Mouse (Mus musculus): ENCODE data around the gene Ptgdr. TPM values are rescaled to one million over a fixed set of nuclear protein-coding genes. Genes with fewer than 3 reads are reported as not detected.
"Not testable (repeated sequence)": the region's sequence is repeated elsewhere in the genome, so short reads cannot be mapped to it uniquely, and the experiment has no call there.

The Ptgdr gene
- polyA plus RNA-seq (2015; fragmentation: Nextera tagmentation; extraction: Ambion mirVana): 0.09 and 0.47 TPM in 2 replicates

DNA sequence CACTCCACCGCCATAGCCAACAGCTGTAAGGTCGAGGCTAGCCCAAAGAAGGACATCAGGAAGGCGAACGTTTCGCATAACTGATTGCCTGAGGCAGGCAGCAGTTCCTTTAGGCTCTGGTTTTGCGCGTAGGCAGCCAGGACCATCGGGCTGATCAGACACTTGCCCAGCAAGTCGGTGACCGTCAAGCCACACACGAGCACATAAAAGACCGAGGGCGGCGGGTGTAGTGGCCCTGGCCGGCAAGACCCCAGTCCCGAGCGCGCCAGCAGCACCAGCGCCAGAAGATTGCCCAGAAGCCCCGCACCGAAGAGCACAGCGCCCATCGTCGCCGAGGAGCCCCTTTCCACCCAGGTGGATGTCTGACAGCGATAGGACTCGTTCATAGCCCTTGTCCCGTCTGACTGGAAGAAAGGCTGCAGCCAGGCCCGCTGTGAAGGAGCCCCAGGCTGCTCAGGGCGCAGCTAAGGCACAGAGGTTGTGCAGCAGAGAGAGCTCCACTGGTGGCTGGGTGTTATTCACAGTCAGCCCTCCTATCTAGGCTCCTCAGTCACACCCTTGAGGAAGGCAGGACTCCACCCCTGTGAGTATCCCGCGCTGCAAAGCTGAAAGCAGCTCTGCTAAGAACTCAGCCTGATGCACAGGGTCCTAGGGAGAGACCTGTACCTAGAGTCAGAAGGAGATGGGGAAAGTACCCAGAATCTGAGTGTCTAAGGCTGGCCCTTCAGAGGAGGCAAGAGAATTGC, at the start of gene Ptgdr:
Gene Ptgdr (minus strand): TSS at position 508 of the 746 bp plus-strand sequence.
- peak within 1 kb of the TSS; percentile 51; the same call in 1 of the 2 replicates for H3K9ac ChIP-seq

GRCm38 (mm10) chr14:44907774-44908173, 48.6 kb upstream of the Ptgdr start:
- ATAC-seq (ENCODE audit: low FRiP score, low read depth): no peak
- WGBS: 85% methylated on average over 5 of the region's 5 CpGs
- no peaks in the 10 kb centered on the region for H3K36me3 ChIP-seq

More for the DNA sequence above, at the start of gene Ptgdr:
- H3K4me3 ChIP-seq: peak within 1 kb of the TSS; percentile 42
- H3K4me2 ChIP-seq (replicated peaks): peak within 1 kb of the TSS; percentile 74
- peaks cover 43% of the 10 kb centered on the region for H3K27me3 ChIP-seq
- no peaks in the 10 kb centered on the region for H3K9me3 ChIP-seq
- peaks cover 35% of the 10 kb centered on the region for H3K4me1 ChIP-seq
- WGBS: under 1% methylated on average over 32 of the region's 32 CpGs
- no peak within 1 kb of the TSS for H3K27ac ChIP-seq
- H3K36me3 ChIP-seq: no peaks in the 10 kb centered on the region
- no peak for ATAC-seq (ENCODE audit: low FRiP score, low read depth)

GRCm38 (mm10) chr14:44904199-44904598, 45.0 kb upstream of the Ptgdr start:
- no peaks in the 10 kb centered on the region for H3K9me3 ChIP-seq
- no peaks in the 10 kb centered on the region for H3K36me3 ChIP-seq
- no peaks in the 10 kb centered on the region for H3K4me1 ChIP-seq
- H3K4me3 ChIP-seq: no peak overlapping the region
- H3K27me3 ChIP-seq: no peaks in the 10 kb centered on the region
- 85% methylated on average over 4 of the region's 4 CpGs for WGBS
- H3K9ac ChIP-seq: no peak overlapping the region
- no peak for ATAC-seq (ENCODE audit: low FRiP score, low read depth)
- no peak overlapping the region for H3K4me2 ChIP-seq (replicated peaks)
- no peak overlapping the region for H3K27ac ChIP-seq

More at GRCm38 (mm10) chr14:44907774-44908173, 48.6 kb upstream of the Ptgdr start:
- H3K27ac ChIP-seq: no peak overlapping the region
- no peak overlapping the region for H3K9ac ChIP-seq
- no peaks in the 10 kb centered on the region for H3K4me1 ChIP-seq
- H3K4me2 ChIP-seq (replicated peaks): no peak overlapping the region
- no peaks in the 10 kb centered on the region for H3K27me3 ChIP-seq
- H3K9me3 ChIP-seq: no peaks in the 10 kb centered on the region
- no peak overlapping the region for H3K4me3 ChIP-seq

DNA sequence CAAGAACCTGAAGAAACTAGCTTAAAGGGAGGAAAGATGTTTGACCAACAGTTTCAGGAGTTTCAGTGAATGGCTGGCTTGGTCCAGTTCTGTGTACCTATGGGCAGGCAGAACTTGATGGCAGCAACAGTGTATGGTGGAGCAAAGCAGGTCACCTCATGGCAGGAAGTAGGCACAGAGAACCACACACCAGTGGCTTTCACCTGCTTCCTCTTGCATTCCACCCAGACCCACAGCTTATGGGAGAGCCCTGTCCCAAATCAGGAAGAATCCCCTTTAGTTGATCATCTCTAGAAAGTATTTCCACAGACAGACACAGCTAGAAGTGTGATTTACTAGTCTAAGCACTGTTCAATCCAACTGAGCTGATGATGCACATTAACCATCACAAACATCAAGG, 42.6 kb upstream of the Ptgdr start:
- not testable (repeated sequence) for H3K36me3 ChIP-seq; H3K4me3 ChIP-seq; H3K27ac ChIP-seq; H3K9ac ChIP-seq; ATAC-seq (ENCODE audit: low FRiP score, low read depth); H3K27me3 ChIP-seq; H3K9me3 ChIP-seq; H3K4me2 ChIP-seq (replicated peaks); H3K4me1 ChIP-seq

DNA sequence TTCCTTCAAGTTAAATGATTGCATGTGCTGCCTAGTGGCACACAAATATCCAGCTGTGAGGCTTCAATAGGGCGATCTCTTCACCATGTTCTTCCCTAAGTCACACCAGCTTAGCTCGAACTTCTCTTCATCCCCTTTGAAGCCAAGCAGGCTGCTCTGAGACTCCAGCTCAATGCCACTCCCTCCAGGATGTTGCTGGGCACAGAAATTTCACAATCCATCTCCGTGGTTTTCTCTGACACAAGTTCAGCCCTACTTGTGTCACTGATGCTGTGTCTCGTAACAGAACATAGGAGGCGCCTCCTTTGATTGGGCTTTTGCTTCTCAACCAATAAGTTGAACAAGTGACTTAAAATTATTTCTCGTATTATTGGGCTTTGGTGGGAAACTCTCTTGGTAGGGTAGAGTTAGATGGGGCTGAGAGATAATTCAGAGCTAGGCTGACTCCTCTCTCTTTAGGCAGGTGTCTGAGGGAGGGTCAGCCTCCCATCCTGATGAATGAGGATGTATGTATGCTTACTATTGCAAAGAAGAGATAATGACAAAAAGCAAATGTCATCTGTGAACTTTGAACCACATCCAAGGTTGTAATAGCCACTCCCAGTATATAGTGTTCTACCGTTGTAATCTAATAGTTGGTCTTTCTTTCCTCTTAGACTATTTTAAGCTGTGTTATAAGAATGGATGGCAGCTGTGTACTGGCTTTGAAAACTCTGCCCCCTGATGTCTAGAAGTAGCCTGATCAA, 32.4 kb upstream of the Ptgdr start:
- ATAC-seq (ENCODE audit: low FRiP score, low read depth): no peak
- Histone ChIP-seq H3K27ac (no peak overlapping the region), H3K36me3 (no peaks in the 10 kb centered on the region), H3K4me3 (no peak overlapping the region), H3K9me3 (no peaks in the 10 kb centered on the region), H3K4me1 (no peaks in the 10 kb centered on the region), H3K9ac (no peak overlapping the region), H3K27me3 (no peaks in the 10 kb centered on the region), H3K4me2 (replicated peaks) (no peak overlapping the region)
- 74% methylated on average over 7 of the region's 7 CpGs for WGBS

GRCm38 (mm10) chr14:44869686-44870085, 10.5 kb upstream of the Ptgdr start:
- Histone ChIP-seq H3K4me2 (replicated peaks) (no peak overlapping the region), H3K36me3 (no peaks in the 10 kb centered on the region), H3K27me3 (no peaks in the 10 kb centered on the region), H3K4me3 (no peak overlapping the region), H3K27ac (no peak overlapping the region), H3K9me3 (no peaks in the 10 kb centered on the region), H3K9ac (no peak overlapping the region), H3K4me1 (no peaks in the 10 kb centered on the region)
- WGBS: 77% methylated on average over 6 of the region's 6 CpGs
- no peak for ATAC-seq (ENCODE audit: low FRiP score, low read depth)

DNA sequence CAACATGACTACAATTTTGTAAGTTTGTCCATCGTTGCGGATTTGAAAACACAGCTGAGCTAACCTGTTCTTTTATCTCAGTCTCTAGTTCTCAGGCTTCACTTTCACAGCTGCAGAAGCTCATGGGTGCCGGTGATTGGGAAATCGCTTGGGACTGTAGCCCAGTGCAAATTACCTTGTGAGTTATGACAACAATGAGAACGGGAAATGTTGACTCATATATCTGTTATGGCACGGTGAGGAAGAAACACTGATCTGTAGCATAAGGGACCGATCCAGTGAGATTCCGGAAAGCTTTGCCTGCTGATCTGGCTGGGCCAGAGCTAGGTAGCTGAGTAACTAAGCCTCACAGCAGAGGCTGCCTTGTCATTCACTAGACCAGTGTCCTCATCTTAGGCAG, 6.5 kb upstream of the Ptgdr start:
- ATAC-seq (ENCODE audit: low FRiP score, low read depth): no peak
- no peak overlapping the region for H3K27ac ChIP-seq
- no peak overlapping the region for H3K4me3 ChIP-seq
- H3K9ac ChIP-seq: no peak overlapping the region
- H3K9me3 ChIP-seq: no peaks in the 10 kb centered on the region
- H3K36me3 ChIP-seq: no peaks in the 10 kb centered on the region
- H3K27me3 ChIP-seq: peaks cover 5% of the 10 kb centered on the region; the same call in 1 of the 2 replicates
- no peak overlapping the region for H3K4me2 ChIP-seq (replicated peaks)
- H3K4me1 ChIP-seq: peaks cover 22% of the 10 kb centered on the region
- WGBS: 82% methylated on average over 8 of the region's 8 CpGs

DNA sequence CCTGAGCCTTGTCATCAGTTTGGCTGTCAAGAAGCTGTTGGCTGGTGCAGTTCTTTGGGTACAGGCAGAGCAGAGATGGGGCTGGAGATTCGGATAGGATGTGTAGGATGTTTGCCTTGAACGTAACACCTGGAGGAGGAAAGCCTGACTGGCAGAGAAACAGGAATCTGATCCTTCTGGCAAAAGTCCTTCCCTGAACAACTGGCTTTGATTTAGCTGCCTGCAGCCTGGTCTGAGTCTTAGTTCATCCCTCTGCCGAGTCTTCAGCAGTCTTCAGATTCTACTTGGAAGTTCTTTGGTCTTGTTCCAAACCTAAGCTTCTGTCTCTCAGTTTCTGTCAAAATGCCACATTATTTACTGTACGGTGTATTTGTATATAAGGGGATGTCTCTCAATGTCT, 3.9 kb upstream of the Ptgdr start:
- Histone ChIP-seq H3K9me3 (no peaks in the 10 kb centered on the region), H3K27ac (peak overlapping the region; percentile 62), H3K4me1 (peaks cover 35% of the 10 kb centered on the region), H3K4me3 (no peak overlapping the region), H3K27me3 (peaks cover 30% of the 10 kb centered on the region), H3K9ac (no peak overlapping the region), H3K4me2 (replicated peaks) (peak overlapping the region; percentile 46), H3K36me3 (no peaks in the 10 kb centered on the region)
- WGBS: 8% methylated on average over 4 of the region's 4 CpGs
- ATAC-seq (ENCODE audit: low FRiP score, low read depth): peak; percentile 46; the same call in 1 of the 2 replicates

- Histone ChIP-seq H3K36me3 (no peaks in the 10 kb centered on the region), H3K9ac (no peak overlapping the region), H3K27ac (no peak overlapping the region), H3K9me3 (no peaks in the 10 kb centered on the region), H3K27me3 (peaks cover 43% of the 10 kb centered on the region), H3K4me2 (replicated peaks) (no peak overlapping the region), H3K4me1 (peaks cover 35% of the 10 kb centered on the region), H3K4me3 (no peak overlapping the region)
- WGBS: 21% methylated on average over 3 of the region's 3 CpGs
- no peak for ATAC-seq (ENCODE audit: low FRiP score, low read depth)
These were observed 2.0 kb upstream of the Ptgdr start for GRCm38 (mm10) chr14:44861161-44861560.

DNA sequence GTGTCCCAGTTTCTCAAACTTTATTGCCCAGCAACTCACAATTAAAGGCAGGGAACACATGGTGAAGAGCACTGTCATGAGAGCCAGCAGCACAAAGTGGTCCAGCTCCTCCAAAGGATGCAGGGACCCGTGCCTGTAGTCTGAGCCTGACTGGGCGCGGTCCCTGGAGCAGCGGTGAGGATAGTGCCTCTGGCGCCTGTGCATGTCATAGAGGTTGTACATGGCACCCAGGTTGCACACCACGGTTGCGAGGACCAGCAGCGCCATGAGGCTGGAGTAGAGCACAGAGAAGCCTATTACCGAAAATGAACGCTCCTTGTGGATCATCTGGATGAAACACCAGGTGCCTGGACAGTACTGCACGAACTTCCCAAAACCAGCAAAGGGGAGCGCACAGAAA, 803 bp downstream of the Ptgdr start:
- peak overlapping the region; percentile 42 for H3K4me3 ChIP-seq
- peaks cover 33% of the 10 kb centered on the region for H3K4me1 ChIP-seq
- peak overlapping the region; percentile 74 for H3K4me2 ChIP-seq (replicated peaks)
- ATAC-seq (ENCODE audit: low FRiP score, low read depth): 0 out of 2 replicates have a peak, but pooled peaks have one; percentile 13
- WGBS: 13% methylated on average over 12 of the region's 12 CpGs
- no peak overlapping the region for H3K27ac ChIP-seq
- H3K27me3 ChIP-seq: peaks cover 43% of the 10 kb centered on the region
- no peaks in the 10 kb centered on the region for H3K36me3 ChIP-seq
- H3K9ac ChIP-seq: no peak overlapping the region
- H3K9me3 ChIP-seq: no peaks in the 10 kb centered on the region

- H3K27ac ChIP-seq; H3K27me3 ChIP-seq; H3K4me2 ChIP-seq (replicated peaks); H3K9ac ChIP-seq; H3K4me3 ChIP-seq; H3K4me1 ChIP-seq; H3K36me3 ChIP-seq; H3K9me3 ChIP-seq: not testable (repeated sequence)
- ATAC-seq (ENCODE audit: low FRiP score, low read depth): peak; percentile 36; the same call in 1 of the 2 replicates
- 10% methylated on average over 3 of the region's 3 CpGs for WGBS
These were observed 8.5 kb downstream of the Ptgdr start for GRCm38 (mm10) chr14:44850637-44851036.

DNA sequence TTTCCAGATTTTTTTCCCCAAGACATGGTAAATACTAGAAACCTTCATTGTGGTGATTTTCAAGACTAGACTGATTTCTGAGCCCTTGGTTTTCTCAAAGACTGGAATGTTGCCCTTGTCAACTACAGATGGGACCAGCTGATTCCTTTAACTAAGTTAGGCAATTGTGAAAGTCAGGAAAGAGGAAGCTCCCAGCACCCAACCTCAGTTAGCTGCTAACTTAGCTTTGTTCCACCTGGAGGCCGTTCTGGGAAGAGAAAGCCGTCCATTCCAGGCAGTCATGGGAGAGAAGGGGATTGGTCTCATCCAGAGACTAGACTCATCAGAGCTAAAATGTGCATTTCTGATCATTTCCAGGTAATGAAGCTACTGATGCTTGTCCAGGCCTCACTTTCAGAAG, 11.4 kb downstream of the Ptgdr start:
- no peak overlapping the region for H3K27ac ChIP-seq

More for the DNA sequence above, 11.4 kb downstream of the Ptgdr start:
- H3K4me1 ChIP-seq: peaks cover 5% of the 10 kb centered on the region; the same call in 1 of the 2 replicates
- H3K9me3 ChIP-seq: no peaks in the 10 kb centered on the region
- ATAC-seq (ENCODE audit: low FRiP score, low read depth): no peak
- no peak overlapping the region for H3K9ac ChIP-seq
- no peaks in the 10 kb centered on the region for H3K27me3 ChIP-seq
- no peak overlapping the region for H3K4me3 ChIP-seq
- H3K36me3 ChIP-seq: no peaks in the 10 kb centered on the region
- no peak overlapping the region for H3K4me2 ChIP-seq (replicated peaks)
- WGBS: 90% methylated on average over 2 of the region's 2 CpGs
